Mouse (Mus musculus): Measurements from ENCODE around the gene Mip. TPM values are rescaled to one million over a fixed set of nuclear protein-coding genes. Genes with fewer than 3 reads are reported as not detected.

The Mip gene
- polyA plus RNA-seq, 1 experiment from 2014 or later, result 0.24 TPM

Other genes with a start within 250 kb of the Mip start
- not detected in 2 replicates for gene Hsd17b6, start 218.2 kb upstream of the Mip start, polyA plus RNA-seq (2016; fragmentation: Nextera tagmentation; extraction: Ambion mirVana)
- gene Prim1, start 210.7 kb upstream of the Mip start, polyA plus RNA-seq (2016; fragmentation: Nextera tagmentation; extraction: Ambion mirVana), result 82.4 and 108 TPM in 2 replicates
- gene Naca, start 190.3 kb upstream of the Mip start, polyA plus RNA-seq (2016; fragmentation: Nextera tagmentation; extraction: Ambion mirVana), result 790 and 883 TPM in 2 replicates
- 544 and 661 TPM in 2 replicates for gene Ptges3, start 166.9 kb upstream of the Mip start, polyA plus RNA-seq (2016; fragmentation: Nextera tagmentation; extraction: Ambion mirVana)
- 2,236 and 2,265 TPM in 2 replicates for gene Atp5b, start 142.6 kb upstream of the Mip start, polyA plus RNA-seq (2016; fragmentation: Nextera tagmentation; extraction: Ambion mirVana)
- 16.2 and 17.0 TPM in 2 replicates for gene Baz2a, start 134.3 kb upstream of the Mip start, polyA plus RNA-seq (2016; fragmentation: Nextera tagmentation; extraction: Ambion mirVana)
- 25.7 and 28.6 TPM in 2 replicates for gene Rbms2, start 45.5 kb upstream of the Mip start, polyA plus RNA-seq (2016; fragmentation: Nextera tagmentation; extraction: Ambion mirVana)
- 0.57 and 0.93 TPM in 2 replicates for gene Gls2, start 31.4 kb upstream of the Mip start, polyA plus RNA-seq (2016; fragmentation: Nextera tagmentation; extraction: Ambion mirVana)
- gene Spryd4, start 14.0 kb upstream of the Mip start, polyA plus RNA-seq (2016; fragmentation: Nextera tagmentation; extraction: Ambion mirVana), result 27.3 and 27.5 TPM in 2 replicates
- 65.9 and 89.7 TPM in 2 replicates for gene Timeless, start 6.2 kb downstream of the Mip start, polyA plus RNA-seq (2016; fragmentation: Nextera tagmentation; extraction: Ambion mirVana)
- 0.54 and 0.56 TPM in 2 replicates for gene Apon, start 28.3 kb downstream of the Mip start, polyA plus RNA-seq (2016; fragmentation: Nextera tagmentation; extraction: Ambion mirVana)
- gene Apof, start 42.8 kb downstream of the Mip start, polyA plus RNA-seq (2016; fragmentation: Nextera tagmentation; extraction: Ambion mirVana), result not detected in 2 replicates
- gene Stat2, start 44.7 kb downstream of the Mip start, polyA plus RNA-seq (2016; fragmentation: Nextera tagmentation; extraction: Ambion mirVana), result 14.6 and 19.3 TPM in 2 replicates
- gene Il23a, start 72.9 kb downstream of the Mip start, polyA plus RNA-seq (2016; fragmentation: Nextera tagmentation; extraction: Ambion mirVana), result not detected in 2 replicates
- gene Pan2, start 77.5 kb downstream of the Mip start, polyA plus RNA-seq (2016; fragmentation: Nextera tagmentation; extraction: Ambion mirVana), result 42.5 and 43.7 TPM in 2 replicates
- gene Cnpy2, start 96.6 kb downstream of the Mip start, polyA plus RNA-seq (2016; fragmentation: Nextera tagmentation; extraction: Ambion mirVana), result 252 and 259 TPM in 2 replicates
- 231 and 232 TPM in 2 replicates for gene Cs, start 111.9 kb downstream of the Mip start, polyA plus RNA-seq (2016; fragmentation: Nextera tagmentation; extraction: Ambion mirVana)
- 14.5 and 21.6 TPM in 2 replicates for gene Coq10a, start 143.2 kb downstream of the Mip start, polyA plus RNA-seq (2016; fragmentation: Nextera tagmentation; extraction: Ambion mirVana)
- 9.6 and 10.3 TPM in 2 replicates for gene Ankrd52, start 151.3 kb downstream of the Mip start, polyA plus RNA-seq (2016; fragmentation: Nextera tagmentation; extraction: Ambion mirVana)
- 0.55 TPM in 1 of 2 replicates, not detected in the other for gene Slc39a5, start 175.4 kb downstream of the Mip start, polyA plus RNA-seq (2016; fragmentation: Nextera tagmentation; extraction: Ambion mirVana)
- gene Nabp2, start 185.7 kb downstream of the Mip start, polyA plus RNA-seq (2016; fragmentation: Nextera tagmentation; extraction: Ambion mirVana), result 144 and 147 TPM in 2 replicates
- 46.7 and 48.0 TPM in 2 replicates for gene Rnf41, start 185.8 kb downstream of the Mip start, polyA plus RNA-seq (2016; fragmentation: Nextera tagmentation; extraction: Ambion mirVana)
- 72.2 and 106 TPM in 2 replicates for gene Smarcc2, start 233.4 kb downstream of the Mip start, polyA plus RNA-seq (2016; fragmentation: Nextera tagmentation; extraction: Ambion mirVana)